Mouse (Mus musculus): ENCODE data around the gene Llgl2. TPM values are rescaled to one million over a fixed set of nuclear protein-coding genes. Genes with fewer than 3 reads are reported as not detected.

The Llgl2 gene
- polyA plus RNA-seq, 1 experiment = 26.1 TPM

DNA sequence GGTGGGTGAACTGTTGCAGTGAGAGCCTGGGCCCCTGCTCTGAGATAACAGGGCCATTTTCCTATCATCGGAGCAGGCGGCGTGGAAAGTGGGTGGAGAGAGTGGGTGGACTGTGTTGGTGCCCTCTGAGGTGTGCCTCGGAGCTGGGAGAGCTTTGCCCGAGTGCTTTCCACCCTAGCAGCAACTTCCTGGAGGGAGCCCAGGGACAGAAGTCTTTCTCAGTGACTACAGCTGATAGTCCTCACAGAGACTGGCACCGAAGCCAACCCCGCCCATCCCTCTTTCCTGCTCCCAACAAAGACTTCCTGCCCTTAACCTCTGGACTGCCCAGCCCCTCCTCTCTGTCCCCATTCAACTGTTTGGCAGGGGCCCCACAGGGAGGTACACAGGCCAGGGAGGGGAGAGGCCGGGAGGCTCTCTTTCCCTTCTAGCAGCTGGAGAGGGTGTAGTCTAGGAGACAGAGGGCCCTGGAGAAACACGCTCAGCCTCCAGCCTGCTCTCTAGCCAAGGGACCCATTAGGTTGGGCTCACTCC lies 44.7 kb upstream of the Llgl2 start:
- DNase-seq (ENCODE audit: low read depth in 1 of 2, low spot score in 2 of 2) = no peak
- no peak for TF ChIP-seq POLR2A (IDR thresholded peaks at IDR 0.05; ENCODE audit: low read depth, low read length)
- no peak for TF ChIP-seq CTCF (IDR thresholded peaks at IDR 0.05; ENCODE audit: extremely low read depth, insufficient read depth, insufficient read length, insufficient replicate concordance)
- Histone ChIP-seq H3K4me1 (ENCODE audit: control insufficient read depth, insufficient read depth, insufficient read length) (no peaks in the 10 kb centered on the region), H3K4me3 (ENCODE audit: extremely low read depth, insufficient read depth, insufficient read length) (no peak overlapping the region), H3K36me3 (ENCODE audit: control insufficient read depth, insufficient read depth, low read length) (peaks cover 4% of the 10 kb centered on the region; the same call in 1 of the 2 replicates), H3K27ac (ENCODE audit: insufficient read depth, low read length) (peak overlapping the region; percentile 12; the same call in 1 of the 2 replicates), H3K27me3 (ENCODE audit: control insufficient read depth, insufficient read depth, low read length) (no peaks in the 10 kb centered on the region)
- WGBS = 29% methylated on average over 9 of the region's 9 CpGs

DNA sequence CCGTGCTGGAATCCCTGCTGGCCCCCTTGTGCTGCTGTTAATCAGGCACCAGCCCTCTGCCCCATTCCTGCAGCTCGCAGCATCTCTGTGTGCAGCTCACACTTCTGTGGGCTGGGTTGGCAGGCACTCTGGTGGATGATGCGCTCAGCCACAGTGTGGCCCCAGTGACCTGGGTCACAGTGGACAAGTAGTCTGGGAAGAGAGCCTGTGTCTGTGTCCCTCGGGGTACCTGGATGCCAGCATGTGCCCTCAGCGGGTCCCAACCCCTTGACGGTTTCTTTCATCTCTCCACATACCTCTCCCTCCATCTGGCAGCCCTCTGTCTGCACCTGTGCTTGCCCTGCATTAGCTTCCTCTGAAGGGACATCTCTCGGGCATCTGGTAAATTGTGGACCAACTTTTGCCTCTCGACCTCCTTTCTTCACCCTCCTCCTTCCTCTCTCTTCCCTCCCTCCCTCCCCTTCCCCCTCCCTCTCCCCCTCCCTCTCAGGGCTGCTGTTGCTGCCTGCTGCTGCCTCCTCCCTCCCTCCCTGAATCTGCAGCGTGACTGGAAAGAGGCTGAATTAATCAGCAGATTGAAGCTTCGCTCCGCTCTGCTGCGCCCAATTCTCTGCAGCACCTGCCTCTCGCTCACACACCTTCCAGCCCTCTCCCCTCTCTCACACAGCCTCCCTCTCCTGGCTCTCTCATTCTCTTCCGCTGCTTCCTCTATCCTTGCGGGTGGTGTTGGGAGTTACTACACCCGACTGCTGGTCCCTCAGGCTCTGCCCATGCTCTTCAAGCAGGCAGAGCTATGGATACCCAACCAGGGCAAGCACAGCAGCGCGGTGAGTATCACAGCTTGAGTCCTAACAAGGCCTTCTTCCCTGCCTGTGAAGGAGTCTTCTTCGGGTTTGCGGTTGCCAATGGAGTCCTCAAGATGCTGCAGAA lies 43.4 kb upstream of the Llgl2 start:
- Histone ChIP-seq H3K27me3 (ENCODE audit: control insufficient read depth, insufficient read depth, low read length) (no peaks in the 10 kb centered on the region), H3K4me3 (ENCODE audit: extremely low read depth, insufficient read depth, insufficient read length) (no peak overlapping the region), H3K4me1 (ENCODE audit: control insufficient read depth, insufficient read depth, insufficient read length) (no peaks in the 10 kb centered on the region), H3K27ac (ENCODE audit: insufficient read depth, low read length) (no peak overlapping the region), H3K36me3 (ENCODE audit: control insufficient read depth, insufficient read depth, low read length) (peaks cover 4% of the 10 kb centered on the region; the same call in 1 of the 2 replicates)
- 63% methylated on average over 20 of the region's 20 CpGs for WGBS
- DNase-seq (ENCODE audit: low read depth in 1 of 2, low spot score in 2 of 2) = no peak
- TF ChIP-seq POLR2A (IDR thresholded peaks at IDR 0.05; ENCODE audit: low read depth, low read length) (no peak), CTCF (IDR thresholded peaks at IDR 0.05; ENCODE audit: extremely low read depth, insufficient read depth, insufficient read length, insufficient replicate concordance) (no peak)

DNA sequence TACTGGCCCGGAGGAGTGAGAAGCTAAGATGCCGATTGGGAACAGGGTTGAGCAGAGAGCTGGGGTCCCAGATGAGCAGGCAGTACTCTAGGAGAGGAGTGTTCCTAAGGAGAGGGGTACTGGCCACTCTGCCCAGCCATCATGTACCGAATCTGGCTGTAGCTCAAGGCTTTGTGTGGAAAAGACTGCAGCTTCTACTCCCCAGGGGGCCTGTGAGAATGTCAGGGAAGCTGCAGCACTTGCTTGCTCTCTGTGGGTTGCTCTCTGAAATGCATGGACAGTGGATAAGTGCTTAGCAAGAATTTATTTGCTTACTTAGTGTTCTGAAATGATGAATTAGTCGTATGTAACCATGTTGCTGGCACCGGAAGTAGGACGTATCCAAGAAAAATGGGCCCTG lies 37.4 kb upstream of the Llgl2 start:
- no peak overlapping the region for H3K4me3 ChIP-seq (ENCODE audit: extremely low read depth, insufficient read depth, insufficient read length)
- no peak overlapping the region for H3K27ac ChIP-seq (ENCODE audit: insufficient read depth, low read length)
- DNase-seq (ENCODE audit: low read depth in 1 of 2, low spot score in 2 of 2) = no peak
- peaks cover 14% of the 10 kb centered on the region for H3K36me3 ChIP-seq (ENCODE audit: control insufficient read depth, insufficient read depth, low read length)
- no peaks in the 10 kb centered on the region for H3K4me1 ChIP-seq (ENCODE audit: control insufficient read depth, insufficient read depth, insufficient read length)
- H3K27me3 ChIP-seq (ENCODE audit: control insufficient read depth, insufficient read depth, low read length) = no peaks in the 10 kb centered on the region
- 93% methylated on average over 6 of the region's 6 CpGs for WGBS
- TF ChIP-seq CTCF (IDR thresholded peaks at IDR 0.05; ENCODE audit: extremely low read depth, insufficient read depth, insufficient read length, insufficient replicate concordance) (no peak), POLR2A (IDR thresholded peaks at IDR 0.05; ENCODE audit: low read depth, low read length) (no peak)

DNA sequence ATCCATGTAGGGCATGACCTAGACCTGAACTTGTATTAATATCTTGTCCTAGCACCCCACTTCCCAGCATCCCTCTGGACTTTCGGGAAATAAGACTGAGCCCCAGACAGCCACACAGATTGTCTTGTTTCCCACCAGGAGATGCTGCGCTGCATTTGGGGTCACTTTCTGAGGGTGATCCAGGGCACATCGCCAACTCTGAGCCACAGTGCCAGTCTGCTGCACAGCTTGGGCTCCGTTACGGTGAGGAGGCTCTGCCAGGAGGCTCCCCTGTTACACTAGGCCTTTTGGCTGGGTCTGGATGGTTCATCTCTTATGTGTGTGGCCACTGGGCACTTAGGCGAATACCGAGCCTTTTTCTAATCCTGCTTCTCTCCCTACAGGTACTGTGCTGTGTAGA lies 34.1 kb upstream of the Llgl2 start:
- Histone ChIP-seq H3K27ac (ENCODE audit: insufficient read depth, low read length) (no peak overlapping the region), H3K36me3 (ENCODE audit: control insufficient read depth, insufficient read depth, low read length) (peaks cover 42% of the 10 kb centered on the region), H3K27me3 (ENCODE audit: control insufficient read depth, insufficient read depth, low read length) (no peaks in the 10 kb centered on the region), H3K4me1 (ENCODE audit: control insufficient read depth, insufficient read depth, insufficient read length) (no peaks in the 10 kb centered on the region), H3K4me3 (ENCODE audit: extremely low read depth, insufficient read depth, insufficient read length) (no peak overlapping the region)
- no peak for TF ChIP-seq CTCF (IDR thresholded peaks at IDR 0.05; ENCODE audit: extremely low read depth, insufficient read depth, insufficient read length, insufficient replicate concordance)
- no peak for TF ChIP-seq POLR2A (IDR thresholded peaks at IDR 0.05; ENCODE audit: low read depth, low read length)
- WGBS = 96% methylated on average over 7 of the region's 7 CpGs
- no peak for DNase-seq (ENCODE audit: low read depth in 1 of 2, low spot score in 2 of 2)

DNA sequence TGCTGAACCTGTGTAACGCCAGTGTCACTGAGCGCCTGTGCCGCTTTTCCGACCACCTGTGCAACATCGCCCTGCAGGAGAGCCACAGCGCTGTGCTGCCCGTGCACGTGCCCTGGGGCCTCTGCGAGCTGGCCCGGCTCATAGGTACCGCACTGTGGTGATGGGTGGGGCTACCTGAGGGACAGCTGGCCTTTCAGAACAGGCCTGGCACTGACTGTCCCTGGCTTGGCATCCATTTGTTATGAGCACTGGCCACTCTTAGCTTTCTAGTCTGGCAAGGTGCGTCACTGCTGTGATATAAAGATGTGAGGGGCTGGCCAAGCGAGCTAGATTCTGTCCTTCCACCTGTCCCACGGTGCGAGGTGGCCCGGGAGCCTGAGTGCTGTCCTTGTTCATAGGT lies 31.9 kb upstream of the Llgl2 start:
- peaks cover 54% of the 10 kb centered on the region for H3K36me3 ChIP-seq (ENCODE audit: control insufficient read depth, insufficient read depth, low read length)
- no peaks in the 10 kb centered on the region for H3K4me1 ChIP-seq (ENCODE audit: control insufficient read depth, insufficient read depth, insufficient read length)
- no peak overlapping the region for H3K4me3 ChIP-seq (ENCODE audit: extremely low read depth, insufficient read depth, insufficient read length)
- no peak overlapping the region for H3K27ac ChIP-seq (ENCODE audit: insufficient read depth, low read length)
- TF ChIP-seq CTCF (IDR thresholded peaks at IDR 0.05; ENCODE audit: extremely low read depth, insufficient read depth, insufficient read length, insufficient replicate concordance) = no peak
- no peak for TF ChIP-seq POLR2A (IDR thresholded peaks at IDR 0.05; ENCODE audit: low read depth, low read length)
- no peak for DNase-seq (ENCODE audit: low read depth in 1 of 2, low spot score in 2 of 2)
- no peaks in the 10 kb centered on the region for H3K27me3 ChIP-seq (ENCODE audit: control insufficient read depth, insufficient read depth, low read length)
- 93% methylated on average over 16 of the region's 16 CpGs for WGBS

DNA sequence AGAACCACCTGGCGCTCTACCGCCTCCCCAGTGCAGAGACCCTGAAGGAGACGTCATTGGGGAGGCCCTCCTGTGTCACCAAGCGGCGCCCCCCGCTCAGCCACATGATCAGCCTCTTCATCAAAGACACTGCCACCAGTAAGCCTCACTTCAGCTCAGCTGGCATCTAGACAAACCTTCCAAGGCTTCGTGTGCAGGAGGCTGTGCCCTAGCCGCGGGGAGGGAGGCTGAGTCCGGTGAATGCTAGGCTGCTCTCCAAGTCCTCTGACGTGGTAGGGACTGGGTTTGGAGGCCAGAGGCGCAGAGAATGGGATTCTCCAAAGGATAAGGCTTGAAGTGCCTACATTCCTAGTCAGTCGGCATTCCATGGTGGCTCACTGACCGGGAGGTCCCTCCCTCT lies 31.5 kb upstream of the Llgl2 start:
- no peaks in the 10 kb centered on the region for H3K27me3 ChIP-seq (ENCODE audit: control insufficient read depth, insufficient read depth, low read length)
- no peak overlapping the region for H3K27ac ChIP-seq (ENCODE audit: insufficient read depth, low read length)
- no peak overlapping the region for H3K4me3 ChIP-seq (ENCODE audit: extremely low read depth, insufficient read depth, insufficient read length)
- peaks cover 56% of the 10 kb centered on the region for H3K36me3 ChIP-seq (ENCODE audit: control insufficient read depth, insufficient read depth, low read length)
- no peak for TF ChIP-seq CTCF (IDR thresholded peaks at IDR 0.05; ENCODE audit: extremely low read depth, insufficient read depth, insufficient read length, insufficient replicate concordance)
- no peak for TF ChIP-seq POLR2A (IDR thresholded peaks at IDR 0.05; ENCODE audit: low read depth, low read length)
- DNase-seq (ENCODE audit: low read depth in 1 of 2, low spot score in 2 of 2) = no peak
- no peaks in the 10 kb centered on the region for H3K4me1 ChIP-seq (ENCODE audit: control insufficient read depth, insufficient read depth, insufficient read length)
- WGBS = 91% methylated on average over 14 of the region's 14 CpGs

DNA sequence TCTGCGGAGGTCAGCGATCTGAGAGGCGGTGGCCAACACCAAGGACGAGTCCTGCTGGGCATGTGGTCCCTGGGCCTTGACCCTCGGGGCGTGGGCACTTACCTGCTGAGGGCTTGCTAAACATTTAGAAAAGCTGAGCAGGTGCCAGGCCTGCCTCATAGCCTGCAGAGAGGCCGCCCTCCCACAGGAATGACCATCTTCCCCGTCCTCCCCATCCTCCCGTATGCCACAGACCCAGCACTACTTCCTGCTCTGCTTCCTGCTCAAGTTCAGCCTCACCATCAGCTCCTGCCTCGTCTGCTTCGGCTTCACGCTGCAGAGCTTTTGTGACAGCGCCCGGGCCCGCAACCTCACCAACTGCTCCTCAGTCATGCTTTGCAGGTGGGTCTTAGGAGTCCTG lies 27.0 kb upstream of the Llgl2 start:
- no peak for DNase-seq (ENCODE audit: low read depth in 1 of 2, low spot score in 2 of 2)
- 59% methylated on average over 15 of the region's 15 CpGs for WGBS

More for the DNA sequence above, 27.0 kb upstream of the Llgl2 start:
- H3K4me1 ChIP-seq (ENCODE audit: control insufficient read depth, insufficient read depth, insufficient read length) = no peaks in the 10 kb centered on the region
- H3K27me3 ChIP-seq (ENCODE audit: control insufficient read depth, insufficient read depth, low read length) = no peaks in the 10 kb centered on the region
- H3K27ac ChIP-seq (ENCODE audit: insufficient read depth, low read length) = no peak overlapping the region
- no peak for TF ChIP-seq POLR2A (IDR thresholded peaks at IDR 0.05; ENCODE audit: low read depth, low read length)
- TF ChIP-seq CTCF (IDR thresholded peaks at IDR 0.05; ENCODE audit: extremely low read depth, insufficient read depth, insufficient read length, insufficient replicate concordance) = no peak
- H3K4me3 ChIP-seq (ENCODE audit: extremely low read depth, insufficient read depth, insufficient read length) = no peak overlapping the region
- peaks cover 60% of the 10 kb centered on the region for H3K36me3 ChIP-seq (ENCODE audit: control insufficient read depth, insufficient read depth, low read length)
